Mouse (Mus musculus) G1E (cell line): ENCODE data around the gene Ms4a4a.

Experiments
- CTCF ChIP-seq: IDR thresholded peaks from 2 replicates; pipeline ENCODE4 v1.5.1; 2012; ENCODE audit warnings: low read depth, low read length, inconsistent platforms, mixed read lengths
- TAL1 ChIP-seq: conservative IDR thresholded peaks from 2 replicates; pipeline ENCODE4 v1.6.1; 2012; ENCODE audit warnings: low read depth, low read length, inconsistent platforms, mixed read lengths

DNA sequence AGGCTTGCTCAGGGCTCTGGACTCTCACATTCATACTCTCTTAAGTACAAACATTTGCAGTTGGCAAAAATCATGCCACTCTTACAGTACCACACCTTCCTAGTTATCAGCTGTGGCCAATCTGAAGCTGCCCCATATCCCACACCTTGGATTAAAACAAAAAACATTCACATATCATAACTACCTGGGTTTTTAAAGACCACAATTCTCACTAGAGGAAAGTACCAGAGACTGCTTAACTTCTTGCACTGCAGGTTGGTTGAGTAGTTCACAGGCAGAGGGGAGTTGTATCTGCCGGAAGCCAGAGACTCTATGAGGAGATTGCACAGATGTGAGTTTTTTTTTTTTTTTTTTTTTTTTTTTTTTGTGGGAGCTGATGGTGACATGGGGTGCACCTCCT lies 38.8 kb downstream of the Ms4a4a start:
- TF ChIP-seq TAL1, result no peak
- TF ChIP-seq CTCF, result no peak
